Mouse (Mus musculus) liver, postnatal 0 days (tissue): ENCODE data around the gene Tmem240.

Source experiments
- CTCF ChIP-seq: sonication (generic); IDR thresholded peaks from 2 replicates; pipeline ENCODE4 v1.5.1; 2016; ENCODE audit warnings: antibody characterized with exemption, low read depth
- EP300 ChIP-seq: IDR thresholded peaks from 2 replicates; pipeline ENCODE4 v1.6.1; 2016; ENCODE audit warnings: antibody characterized with exemption, low read depth, mild to moderate bottlenecking

- peak; percentile 75 for TF ChIP-seq CTCF
- TF ChIP-seq EP300: no peak
Observed at GRCm38 (mm10) chr4:155721668-155722083, 12.9 kb upstream of the Tmem240 start.
